Mouse (Mus musculus) fat pad, adult 2 months (tissue): ENCODE measurements around the gene Bglap2.
"Not testable (repeated sequence)": the region's sequence is repeated elsewhere in the genome, so short reads cannot be mapped to it uniquely, and the experiment has no call there.

ENCODE experiments used
- DNase-seq: peaks from one replicate; pipeline ENCODE4 v3.0.0-alpha.2; 2011; ENCODE audit warnings: low read depth, low spot score; ENCODE audit errors: extremely low read depth

Bglap2 gene

DNA sequence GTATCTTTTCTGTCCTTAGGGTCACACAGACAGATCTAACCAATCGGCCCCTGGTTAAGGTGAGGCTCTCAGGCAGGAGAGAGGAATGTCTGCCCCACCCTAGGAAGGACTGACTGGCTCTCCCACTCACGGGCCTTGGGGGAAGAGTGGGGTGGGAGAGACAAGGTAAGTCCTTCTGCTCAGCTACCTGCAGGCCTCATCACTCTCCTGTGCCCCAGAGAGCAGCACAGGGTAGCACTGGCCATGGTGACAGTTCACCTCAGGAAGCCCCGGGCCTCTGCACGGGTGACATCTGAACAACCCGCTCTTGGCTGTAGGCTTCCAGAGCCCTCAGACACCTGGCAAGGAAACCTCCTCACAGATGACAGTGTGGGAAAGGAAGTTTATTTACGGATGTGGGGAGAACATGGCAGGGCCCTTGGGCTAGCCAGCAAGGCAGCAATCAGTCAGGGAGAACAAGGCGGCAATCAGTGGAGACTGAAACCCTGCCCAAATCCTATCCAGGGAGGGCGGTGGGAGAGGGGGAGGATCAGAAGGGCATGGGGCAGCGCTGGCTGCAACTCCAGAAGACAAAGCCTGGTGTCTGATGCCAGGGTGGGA, 15.4 kb upstream of the Bglap2 start:
- DNase-seq, result no peak

DNA sequence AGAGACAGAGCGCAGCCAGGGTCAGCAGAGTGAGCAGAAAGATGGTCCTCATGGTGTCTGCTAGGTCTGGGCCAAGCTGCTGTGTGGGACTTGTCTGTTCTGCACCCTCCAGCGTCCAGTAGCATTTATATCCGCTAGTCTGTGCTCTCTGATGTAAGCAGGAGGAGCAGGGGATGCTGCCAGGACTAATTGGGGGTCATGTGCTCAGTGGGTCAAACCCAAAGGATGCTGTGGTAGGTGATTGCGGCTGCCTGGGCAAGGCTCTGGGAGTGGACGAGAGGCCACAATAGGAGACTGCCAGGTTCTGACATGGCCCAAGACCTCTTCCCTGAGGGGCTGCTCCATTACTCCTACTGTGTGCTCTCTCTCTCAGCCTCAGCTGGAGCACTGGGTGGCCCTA, 5.9 kb upstream of the Bglap2 start, which contains the start of gene Bglap:
Bglap (minus strand) TSS at position 101 of the 400 bp plus-strand sequence.
- no peak for DNase-seq

DNA sequence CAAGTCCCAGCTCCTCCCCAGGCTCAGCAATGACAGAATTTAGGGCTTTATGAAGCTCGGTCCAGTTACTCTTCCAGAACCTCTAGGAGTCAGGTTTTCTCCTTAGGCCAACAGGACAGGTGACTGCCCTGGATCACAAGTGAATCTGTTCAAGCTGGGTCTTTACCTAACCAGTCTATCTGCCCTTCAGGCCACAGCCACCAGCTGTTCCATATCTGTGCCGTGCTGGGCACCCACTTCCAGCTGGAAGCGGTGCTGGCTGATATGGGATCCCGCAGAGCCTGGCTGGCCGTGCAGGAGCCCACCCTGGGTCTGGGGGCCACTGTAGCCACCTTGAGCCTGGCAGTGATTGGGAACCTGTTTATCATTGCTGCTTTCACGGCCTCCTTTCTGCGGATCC, 3.9 kb upstream of the Bglap2 start:
- DNase-seq, result not testable (repeated sequence)

DNA sequence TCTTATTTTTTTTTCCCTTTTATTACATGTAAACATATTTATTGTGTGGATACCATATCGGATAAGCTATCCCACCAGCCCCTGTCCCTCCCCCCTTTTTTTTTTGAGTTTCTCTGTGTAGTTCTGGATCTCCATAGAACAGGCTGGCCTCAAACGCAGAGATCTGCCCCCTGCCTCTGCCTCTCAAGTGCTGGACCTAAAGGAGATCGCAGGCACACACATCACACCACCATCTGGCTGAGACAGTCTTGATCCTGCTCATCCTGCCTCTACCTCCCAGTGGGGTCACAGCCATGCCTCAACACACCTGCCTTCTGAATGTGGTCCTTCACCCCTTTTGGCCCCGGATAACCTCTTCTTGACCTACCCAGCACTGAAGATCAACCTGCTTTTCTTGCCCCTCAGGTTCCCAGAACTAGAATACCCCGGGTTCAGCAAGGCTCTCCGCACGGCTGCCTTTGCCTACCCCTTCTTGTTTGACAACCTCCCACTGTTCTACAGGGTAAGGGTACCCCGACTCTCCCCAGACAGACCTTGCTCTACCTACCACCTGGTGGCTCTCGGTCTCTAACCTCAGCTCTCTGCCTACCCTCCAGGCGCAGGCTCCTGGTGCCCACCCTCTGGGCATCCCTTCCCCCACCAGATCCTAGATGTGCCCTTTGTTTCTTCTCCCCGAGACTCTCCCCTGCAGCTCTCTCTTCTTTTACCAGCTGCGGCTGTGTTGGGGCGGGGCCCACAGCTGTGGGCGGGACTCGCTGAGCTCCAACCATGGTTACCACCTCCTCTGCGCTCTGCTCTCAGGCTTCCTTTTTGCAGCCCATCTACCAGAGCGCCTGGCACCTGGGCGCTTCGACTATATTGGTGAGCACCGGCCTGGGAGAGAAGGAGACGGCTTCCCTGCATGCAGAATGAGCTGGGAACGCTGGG, 3.2 kb upstream of the Bglap2 start:
- not testable (repeated sequence) for DNase-seq

DNA sequence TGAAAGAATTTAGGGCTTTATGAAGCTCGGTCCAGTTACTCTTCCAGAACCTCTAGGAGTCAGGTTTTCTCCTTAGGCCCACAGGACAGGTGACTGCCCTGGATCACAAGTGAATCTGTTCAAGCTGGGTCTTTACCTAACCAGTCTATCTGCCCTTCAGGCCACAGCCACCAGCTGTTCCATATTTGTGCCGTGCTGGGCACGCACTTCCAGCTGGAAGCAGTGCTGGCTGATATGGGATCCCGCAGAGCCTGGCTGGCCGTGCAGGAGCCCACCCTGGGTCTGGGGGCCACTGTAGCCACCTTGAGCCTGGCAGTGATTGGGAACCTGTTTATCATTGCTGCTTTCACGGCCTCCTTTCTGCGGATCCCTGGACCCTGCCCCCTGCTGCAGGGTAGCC, 1.9 kb downstream of the Bglap2 start:
- DNase-seq, result not testable (repeated sequence)

DNA sequence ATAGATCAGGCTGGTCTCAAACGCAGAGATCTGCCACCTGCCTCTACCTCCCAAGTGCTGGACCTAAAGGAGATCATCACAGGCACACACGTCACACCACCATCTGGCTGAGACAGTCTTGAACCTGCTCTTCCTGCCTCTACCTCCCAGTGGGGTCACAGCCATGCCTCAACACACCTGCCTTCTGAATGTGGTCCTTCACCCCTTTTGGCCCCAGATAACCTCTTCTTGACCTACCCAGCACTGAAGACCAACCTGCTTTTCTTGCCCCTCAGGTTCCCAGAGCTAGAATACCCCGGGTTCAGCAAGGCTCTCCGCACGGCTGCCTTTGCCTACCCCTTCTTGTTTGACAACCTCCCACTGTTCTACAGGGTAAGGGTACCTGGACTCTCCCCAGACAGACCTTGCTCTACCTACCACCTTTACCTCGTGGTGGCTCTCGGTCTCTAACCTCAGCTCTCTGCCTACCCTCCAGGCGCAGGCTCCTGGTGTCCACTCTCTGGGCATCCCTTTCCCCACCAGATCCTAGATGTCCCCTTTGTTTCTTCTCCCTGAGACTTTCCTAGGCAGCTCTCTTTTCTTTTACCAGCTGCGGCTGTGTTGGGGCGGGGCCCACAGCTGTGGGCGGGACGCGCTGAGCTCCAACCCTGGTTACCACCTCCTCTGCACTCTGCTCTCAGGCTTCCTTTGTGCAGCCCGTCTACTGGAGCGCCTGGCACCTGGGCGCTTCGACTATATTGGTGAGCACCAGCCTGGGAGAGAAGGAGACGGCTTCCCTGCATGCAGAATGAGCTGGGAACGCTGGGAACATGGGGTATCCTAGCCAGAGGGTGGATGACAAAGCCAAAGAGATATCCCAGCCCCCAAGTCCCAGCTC, 2.5 kb downstream of the Bglap2 start:
- DNase-seq, result not testable (repeated sequence)

DNA sequence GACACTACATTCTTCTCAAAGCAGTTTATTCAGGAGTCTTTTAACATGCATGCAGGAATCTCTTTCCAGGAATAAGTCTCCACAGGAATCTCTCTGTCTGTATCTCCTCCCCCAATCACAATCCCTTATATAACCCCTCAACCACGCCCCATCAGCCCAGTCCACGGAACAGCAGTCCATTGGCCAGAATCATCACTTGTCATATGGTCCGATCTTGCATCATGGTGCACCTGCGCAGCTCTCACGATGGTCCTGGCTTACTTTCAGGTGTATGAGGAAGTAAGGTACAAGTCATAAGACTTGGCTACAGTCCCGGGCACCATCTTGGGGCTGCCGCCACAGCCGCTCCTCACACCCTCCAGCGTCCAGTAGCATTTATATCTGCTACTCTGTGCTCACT, 5.9 kb downstream of the Bglap2 start, which contains the start of gene Bglap3:
Bglap3 (minus strand) TSS at position 101 of the 400 bp plus-strand sequence.
- DNase-seq, result not testable (repeated sequence)

DNA sequence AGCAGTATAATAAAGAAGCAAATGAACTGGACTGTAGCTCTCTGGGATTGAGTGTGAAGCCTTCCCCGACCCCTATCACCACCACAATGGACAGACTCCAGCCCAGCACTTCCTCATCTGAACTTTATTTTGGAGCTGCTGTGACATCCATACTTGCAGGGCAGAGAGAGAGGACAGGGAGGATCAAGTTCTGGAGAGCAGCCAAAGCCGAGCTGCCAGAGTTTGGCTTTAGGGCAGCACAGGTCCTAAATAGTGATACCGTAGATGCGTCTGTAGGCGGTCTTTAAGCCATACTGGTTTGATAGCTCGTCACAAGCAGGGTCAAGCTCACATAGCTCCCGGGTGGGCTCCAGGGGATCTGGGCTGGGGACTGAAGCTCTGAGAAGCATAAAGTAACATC, 10.0 kb downstream of the Bglap2 start:
- not testable (repeated sequence) for DNase-seq

DNA sequence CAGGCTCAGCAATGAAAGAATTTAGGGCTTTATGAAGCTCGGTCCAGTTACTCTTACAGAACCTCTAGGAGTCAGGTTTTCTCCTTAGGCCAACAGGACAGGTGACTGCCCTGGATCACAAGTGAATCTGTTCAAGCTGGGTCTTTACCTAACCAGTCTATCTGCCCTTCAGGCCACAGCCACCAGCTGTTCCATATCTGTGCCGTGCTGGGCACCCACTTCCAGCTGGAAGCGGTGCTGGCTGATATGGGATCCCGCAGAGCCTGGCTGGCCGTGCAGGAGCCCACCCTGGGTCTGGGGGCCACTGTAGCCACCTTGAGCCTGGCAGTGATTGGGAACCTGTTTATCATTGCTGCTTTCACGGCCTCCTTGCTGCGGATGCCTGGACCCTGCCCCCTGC, 11.0 kb downstream of the Bglap2 start:
- not testable (repeated sequence) for DNase-seq

DNA sequence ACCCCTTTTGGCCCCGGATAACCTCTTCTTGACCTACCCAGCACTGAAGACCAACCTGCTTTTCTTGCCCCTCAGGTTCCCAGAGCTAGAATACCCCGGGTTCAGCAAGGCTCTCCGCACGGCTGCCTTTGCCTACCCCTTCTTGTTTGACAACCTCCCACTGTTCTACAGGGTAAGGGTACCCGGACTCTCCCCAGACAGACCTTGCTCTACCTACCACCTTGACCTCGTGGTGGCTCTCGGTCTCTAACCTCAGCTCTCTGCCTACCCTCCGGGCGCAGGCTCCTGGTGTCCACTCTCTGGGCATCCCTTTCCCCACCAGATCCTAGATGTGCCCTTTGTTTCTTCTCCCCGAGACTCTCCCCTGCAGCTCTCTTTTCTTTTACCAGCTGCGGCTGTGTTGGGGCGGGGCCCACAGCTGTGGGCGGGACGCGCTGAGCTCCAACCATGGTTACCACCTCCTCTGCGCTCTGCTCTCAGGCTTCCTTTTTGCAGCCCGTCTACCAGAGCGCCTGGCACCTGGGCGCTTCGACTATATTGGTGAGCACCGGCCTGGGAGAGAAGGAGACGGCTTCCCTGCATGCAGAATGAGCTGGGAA, 11.6 kb downstream of the Bglap2 start:
- not testable (repeated sequence) for DNase-seq

DNA sequence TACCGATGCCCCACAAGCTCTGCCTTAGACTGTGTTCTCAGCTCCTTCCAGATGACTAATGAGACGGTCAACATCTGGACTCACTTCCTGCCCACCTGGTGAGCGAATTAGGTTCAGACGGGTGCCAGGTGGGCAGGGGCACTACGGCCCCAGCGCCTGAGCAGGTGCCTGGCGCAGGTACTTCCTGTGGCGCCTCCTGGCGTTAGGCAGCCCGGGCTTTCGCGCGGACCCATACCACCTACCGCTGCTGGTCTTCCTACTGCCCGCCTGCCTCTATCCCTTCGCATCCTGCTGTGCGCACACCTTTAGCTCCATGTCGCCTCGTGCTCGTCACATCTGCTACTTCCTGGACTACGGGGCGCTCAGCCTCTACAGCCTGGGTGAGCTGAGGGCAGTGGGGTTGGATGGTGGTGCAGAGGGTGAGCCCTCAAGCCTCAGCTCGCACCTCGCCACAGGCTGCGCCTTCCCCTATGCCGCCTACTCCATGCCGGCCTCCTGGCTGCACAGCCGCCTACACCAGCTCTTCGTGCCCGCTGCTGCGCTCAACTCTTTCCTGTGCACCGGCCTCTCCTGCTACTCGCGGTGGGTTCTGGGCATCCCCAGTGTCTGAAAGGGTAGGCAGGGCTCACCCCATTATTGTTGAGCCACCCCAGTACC, 12.7 kb downstream of the Bglap2 start:
- no peak for DNase-seq

DNA sequence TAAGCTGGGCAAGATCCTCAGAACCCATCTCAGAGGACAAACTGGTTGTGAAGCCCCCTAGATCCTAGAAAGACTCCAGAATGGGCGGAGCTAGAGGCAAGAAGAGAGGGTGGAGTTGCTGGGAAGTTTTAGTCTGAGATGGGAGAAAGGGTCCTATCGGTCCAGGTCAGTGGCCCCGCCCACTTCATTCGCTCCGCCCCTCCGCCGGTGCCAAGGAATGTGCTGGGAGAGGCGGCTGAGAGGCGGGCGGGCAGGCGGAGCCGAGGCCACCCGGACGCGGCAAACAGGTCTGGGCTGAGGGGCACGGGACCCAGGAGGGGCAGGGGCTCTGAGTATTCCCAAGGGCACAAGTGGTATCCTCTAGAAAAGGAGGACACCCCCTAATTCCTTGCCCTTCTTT, 14.2 kb downstream of the Bglap2 start, which contains the start of gene Paqr6:
Paqr6 (plus strand) TSS at position 248 of the 400 bp plus-strand sequence.
- DNase-seq, result no peak

DNA sequence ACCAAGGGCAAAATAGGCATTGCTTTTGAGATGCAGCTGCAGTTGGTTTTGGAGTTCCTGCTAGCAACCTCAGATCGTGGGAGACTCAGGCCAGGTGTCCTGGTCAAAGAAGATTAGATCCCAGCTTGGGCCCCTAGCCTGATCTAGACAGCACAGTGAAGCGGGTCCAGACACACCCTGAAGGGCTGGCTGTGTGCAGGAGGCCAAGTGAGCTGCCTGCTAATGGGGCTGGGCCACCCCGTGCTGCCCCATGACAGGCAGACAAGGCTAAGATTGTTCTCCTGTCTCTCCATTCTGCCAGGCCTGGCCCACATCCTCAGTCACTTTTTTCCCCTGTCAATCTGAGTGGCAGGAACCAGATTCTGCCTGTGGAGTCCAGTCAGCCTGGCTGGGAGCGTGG, 14.8 kb downstream of the Bglap2 start:
- no peak for DNase-seq

DNA sequence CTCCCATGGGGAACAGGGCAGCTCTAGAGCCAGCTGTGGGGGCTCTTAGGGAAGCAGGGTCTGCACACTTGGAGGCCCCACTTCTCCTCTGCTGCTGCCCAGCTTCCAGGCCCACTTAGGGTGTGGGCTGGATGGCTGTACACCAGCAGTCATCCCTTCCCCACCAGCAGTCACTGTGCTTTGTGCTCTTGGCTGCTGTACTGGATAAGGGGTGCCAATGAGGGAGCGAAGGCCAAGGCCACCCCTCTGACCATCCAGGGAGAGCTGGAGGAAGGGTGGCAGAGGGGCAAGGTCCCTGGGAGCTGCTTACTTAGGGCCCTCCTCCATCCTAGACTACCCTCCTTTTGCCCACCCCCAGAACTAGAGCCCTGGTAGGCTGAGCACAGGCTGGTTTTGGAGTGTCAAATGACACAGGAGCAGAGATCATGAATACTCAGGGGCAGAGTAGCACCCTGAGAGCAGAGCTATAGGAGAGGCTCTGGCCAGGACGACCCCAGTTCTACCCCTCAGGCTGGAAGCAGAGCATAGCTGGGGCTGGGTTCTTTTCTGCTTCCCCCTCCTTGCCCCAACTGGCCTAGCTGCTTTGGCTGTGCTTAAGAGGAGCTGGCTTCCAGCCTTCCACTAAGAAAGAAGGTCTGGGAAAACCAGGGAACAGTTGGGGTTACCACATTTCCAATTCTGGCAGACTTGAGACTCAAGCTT, 16.7 kb downstream of the Bglap2 start:
- DNase-seq, result no peak

DNA sequence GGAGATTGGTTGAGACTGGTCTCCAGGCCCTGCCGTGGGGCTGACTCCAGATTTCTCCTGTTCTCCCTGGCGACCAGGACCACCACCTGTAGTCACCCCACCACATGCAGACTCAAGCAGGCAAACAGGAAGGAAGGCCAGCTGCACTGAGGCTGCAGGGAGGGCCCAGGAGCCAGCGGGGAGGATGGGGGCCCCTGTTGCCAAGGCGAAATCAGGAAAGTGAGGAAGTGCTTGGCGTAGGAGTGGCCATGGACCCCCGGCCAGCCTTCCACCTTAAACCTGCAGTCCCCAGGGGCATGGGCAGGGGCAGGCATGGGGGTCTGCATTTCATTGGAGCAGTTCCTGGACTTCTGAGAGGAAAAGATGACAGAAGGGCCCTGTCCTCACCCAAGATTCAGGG, 17.4 kb downstream of the Bglap2 start:
- no peak for DNase-seq

DNA sequence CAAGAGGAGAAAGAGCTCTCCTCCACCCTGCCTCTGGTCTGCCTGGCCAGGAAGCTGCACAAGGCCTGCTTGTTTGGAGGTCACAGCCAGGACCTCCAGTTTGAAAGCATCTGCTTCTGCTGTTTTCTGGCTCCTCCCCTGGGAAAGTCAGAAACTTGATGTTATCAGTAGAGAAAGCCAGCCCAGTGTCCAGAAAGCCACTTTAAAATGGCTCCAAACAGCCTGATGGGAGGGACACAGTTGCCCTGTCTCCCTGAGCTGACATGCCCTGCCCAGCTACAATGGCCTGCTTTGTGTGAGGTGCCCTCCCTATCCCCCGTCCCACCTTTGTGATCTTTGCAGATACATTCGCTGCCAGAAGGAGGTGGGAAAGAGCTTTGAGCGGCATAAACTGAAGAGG, 18.5 kb downstream of the Bglap2 start:
- DNase-seq, result no peak

DNA sequence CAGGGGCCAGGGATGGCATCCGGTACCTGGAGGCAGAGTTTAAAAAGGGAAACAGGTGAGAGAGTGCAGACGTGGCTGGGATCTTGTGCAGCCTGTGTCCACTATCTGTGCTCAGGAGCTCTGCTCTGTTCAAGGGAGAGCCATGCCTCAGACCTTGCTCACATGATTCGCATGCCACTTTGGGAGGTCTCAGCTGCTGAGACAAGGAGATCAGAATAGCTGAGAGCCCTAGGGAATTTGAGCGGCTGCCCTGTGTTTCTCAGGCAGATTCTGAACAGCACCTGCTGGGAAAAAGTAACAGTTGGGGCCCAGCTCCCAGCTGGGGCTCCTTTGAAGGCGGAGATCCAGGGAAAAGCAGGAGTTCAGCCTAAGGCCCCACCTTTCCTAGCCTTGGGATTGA, 18.9 kb downstream of the Bglap2 start:
- DNase-seq, result no peak

DNA sequence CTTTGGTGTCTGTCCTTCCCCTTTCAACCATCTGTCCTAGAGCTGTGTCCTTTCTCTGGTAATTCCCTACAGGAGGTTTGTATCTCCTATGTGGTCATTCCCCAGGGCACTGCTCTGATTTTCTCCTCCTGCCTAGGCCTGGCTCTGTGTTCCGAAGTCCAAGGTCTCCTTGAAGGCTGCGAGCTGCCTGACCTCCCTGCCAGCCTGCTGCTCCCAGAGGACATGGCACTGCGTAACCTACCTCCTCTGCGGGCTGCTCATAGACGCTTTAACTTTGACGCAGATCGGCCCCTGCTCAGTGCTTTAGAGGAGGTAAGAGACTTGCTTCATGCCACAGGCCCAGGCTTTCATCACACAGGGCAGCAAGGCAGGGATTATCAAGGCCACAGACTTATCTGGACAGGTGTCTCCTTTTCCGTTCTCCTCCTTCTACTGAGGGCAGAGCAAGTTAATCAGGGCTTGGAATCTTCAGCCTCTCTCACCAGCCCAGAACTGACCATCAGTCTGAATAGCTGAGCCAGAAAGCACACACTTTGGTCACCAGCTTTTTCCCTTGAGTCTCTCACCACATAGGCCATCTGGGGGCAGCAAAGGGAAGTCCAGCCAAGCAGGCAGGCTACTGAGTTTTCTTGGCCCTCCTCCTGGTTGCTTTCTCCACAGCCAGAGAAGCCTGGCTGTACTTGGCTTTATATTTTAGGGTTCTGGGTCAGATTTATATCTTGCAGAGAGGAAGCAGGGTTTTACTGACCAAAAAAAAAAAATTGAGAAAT, 23.9 kb downstream of the Bglap2 start:
- DNase-seq, result no peak

DNA sequence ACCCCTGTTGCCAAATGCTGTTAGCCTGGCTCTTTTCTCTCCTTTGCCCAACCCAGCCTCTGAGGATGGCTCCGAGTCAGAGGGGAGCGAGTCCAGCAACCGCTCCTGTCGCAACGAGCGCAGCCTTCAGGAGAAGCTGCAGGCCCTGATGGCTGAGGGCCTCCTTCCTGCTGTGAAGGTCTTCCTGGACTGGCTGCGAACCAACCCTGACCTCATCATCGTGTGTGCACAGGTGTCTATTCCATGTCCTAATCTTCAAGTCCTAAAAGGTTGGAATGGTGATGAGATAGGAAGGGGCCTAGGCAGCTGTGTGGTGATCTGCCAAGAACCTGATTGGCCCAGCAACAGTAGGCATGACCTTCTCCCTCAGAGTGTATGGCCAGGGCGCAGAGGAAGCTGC, 25.6 kb downstream of the Bglap2 start:
- DNase-seq, result no peak
